Mouse (Mus musculus) olfactory bulb, adult 2 months (tissue): ENCODE data around the gene Sf3a3. TPM values are rescaled to one million over a fixed set of nuclear protein-coding genes. Genes with fewer than 3 reads are reported as not detected.

ENCODE experiments used
- H3K27ac ChIP-seq: fragments of 200-500 bp; 2 replicates; pipeline ENCODE4 v1.5.1; 2012; ENCODE audit warnings: low read depth, low read length; ENCODE audit not compliant: insufficient read depth
- H3K4me1 ChIP-seq: fragments of 200-500 bp; 2 replicates; pipeline ENCODE4 v1.6.1; 2012; ENCODE audit warnings: low read length; ENCODE audit not compliant: control insufficient read depth, insufficient read depth
- H3K4me3 ChIP-seq: fragments of 200-500 bp; 2 replicates; pipeline ENCODE4 v1.5.1; 2012; ENCODE audit warnings: mild to moderate bottlenecking, low read depth, low read length, moderate library complexity; ENCODE audit not compliant: insufficient read depth
- CTCF ChIP-seq: fragments of 200-500 bp; IDR thresholded peaks from 2 replicates; pipeline ENCODE4 v1.5.1; 2012; ENCODE audit warnings: low read depth, mild to moderate bottlenecking, low read length, moderate library complexity; ENCODE audit not compliant: insufficient read depth
- POLR2A ChIP-seq: fragments of 200-500 bp; IDR thresholded peaks from 2 replicates; pipeline ENCODE4 v1.6.1; 2012; ENCODE audit warnings: mild to moderate bottlenecking, low read depth, low read length, moderate library complexity; ENCODE audit not compliant: insufficient read depth
- WGBS: fragments of 180-500 bp; shearing (Covaris S2); methylation state at CpG from one replicate; pipeline ENCODE4 v1.1.7; 2018; 5-methylcytosine and 5-hydroxymethylcytosine counted together
- polyA plus RNA-seq: library from polyadenylated mRNA; stranded (reverse); fragments of >200 nt; gene quantifications from 2 replicates; pipeline ENCODE4 v1.2.4, GENCODE M21; 2012; ENCODE audit warnings: low replicate concordance; ENCODE audit not compliant: missing spikeins, insufficient read depth, insufficient read length

Sf3a3 gene
- polyA plus RNA-seq, 1 experiment, result not detected

- WGBS, result 91% methylated on average over 4 of the region's 4 CpGs
- TF ChIP-seq POLR2A (no peak), CTCF (no peak)
Measured at GRCm38 (mm10) chr4:124719101-124719500, 4.5 kb downstream of the Sf3a3 start.

GRCm38 (mm10) chr4:124726121-124726520 is 11.5 kb downstream of the Sf3a3 start:
- TF ChIP-seq CTCF (no peak), POLR2A (no peak)
- Histone ChIP-seq H3K4me1 (no peaks in the 10 kb centered on the region), H3K27ac (no peak overlapping the region), H3K4me3 (no peak overlapping the region)
- 81% methylated on average over 6 of the region's 6 CpGs for WGBS

More at GRCm38 (mm10) chr4:124719101-124719500, 4.5 kb downstream of the Sf3a3 start:
- Histone ChIP-seq H3K4me1 (peaks cover 5% of the 10 kb centered on the region), H3K4me3 (no peak overlapping the region), H3K27ac (no peak overlapping the region)

GRCm38 (mm10) chr4:124736952-124737351 is 22.4 kb downstream of the Sf3a3 start:
- no peak for TF ChIP-seq POLR2A
- no peak for TF ChIP-seq CTCF
- Histone ChIP-seq H3K27ac (no peak overlapping the region), H3K4me3 (no peak overlapping the region), H3K4me1 (peaks cover 11% of the 10 kb centered on the region)
- 53% methylated on average over 2 of the region's 2 CpGs for WGBS

GRCm38 (mm10) chr4:124737486-124737885 is 22.9 kb downstream of the Sf3a3 start:
- 84% methylated on average over 5 of the region's 5 CpGs for WGBS
- no peak for TF ChIP-seq CTCF
- TF ChIP-seq POLR2A, result no peak
- no peak overlapping the region for H3K4me3 ChIP-seq
- peaks cover 15% of the 10 kb centered on the region for H3K4me1 ChIP-seq
- H3K27ac ChIP-seq, result no peak overlapping the region

GRCm38 (mm10) chr4:124738013-124738412 is 23.4 kb downstream of the Sf3a3 start:
- no peak overlapping the region for H3K4me3 ChIP-seq
- H3K4me1 ChIP-seq, result peaks cover 19% of the 10 kb centered on the region
- no peak for TF ChIP-seq POLR2A
- TF ChIP-seq CTCF, result no peak
- no peak overlapping the region for H3K27ac ChIP-seq
- 56% methylated on average over 4 of the region's 4 CpGs for WGBS

GRCm38 (mm10) chr4:124738783-124739182 is 24.2 kb downstream of the Sf3a3 start:
- H3K4me3 ChIP-seq, result no peak overlapping the region
- WGBS, result 70% methylated on average over 1 of the region's 1 CpGs
- H3K4me1 ChIP-seq, result peaks cover 22% of the 10 kb centered on the region
- TF ChIP-seq CTCF (no peak), POLR2A (no peak)
- no peak overlapping the region for H3K27ac ChIP-seq

- Histone ChIP-seq H3K4me1 (peaks cover 19% of the 10 kb centered on the region), H3K4me3 (peak within 1 kb of the TSS; percentile 94), H3K27ac (peak within 1 kb of the TSS; percentile 52; the same call in 1 of the 2 replicates)
- 6% methylated on average over 25 of the region's 25 CpGs for WGBS
- TF ChIP-seq POLR2A (no peak), CTCF (no peak)
Measured at GRCm38 (mm10) chr4:124741376-124742343, 27.1 kb downstream of the Sf3a3 start, which contains the start of gene Inpp5b. Gene Inpp5b (plus strand): TSS chr4:124741850.

GRCm38 (mm10) chr4:124742839-124743238 is 28.3 kb downstream of the Sf3a3 start:
- TF ChIP-seq CTCF, result no peak
- TF ChIP-seq POLR2A, result no peak
- no peak overlapping the region for H3K27ac ChIP-seq
- no peak overlapping the region for H3K4me3 ChIP-seq
- 88% methylated on average over 11 of the region's 11 CpGs for WGBS
- peaks cover 12% of the 10 kb centered on the region for H3K4me1 ChIP-seq

GRCm38 (mm10) chr4:124746577-124746976 is 32.0 kb downstream of the Sf3a3 start:
- no peak overlapping the region for H3K27ac ChIP-seq
- no peak overlapping the region for H3K4me3 ChIP-seq
- TF ChIP-seq CTCF (no peak), POLR2A (no peak)
- H3K4me1 ChIP-seq, result peaks cover 12% of the 10 kb centered on the region
- WGBS, result 88% methylated on average over 7 of the region's 7 CpGs
